Mouse (Mus musculus): ENCODE results near the gene Rab6b. TPM values are rescaled to one million over a fixed set of nuclear protein-coding genes. Genes with fewer than 3 reads are reported as not detected.

Rab6b gene
- total and polyA plus RNA-seq, 2 experiments from 2014 or later: 1.9 to 2.1 TPM

GRCm38 (mm10) chr9:103228370-103229003 is 116.9 kb downstream of the Rab6b start:
- H3K4me2 ChIP-seq (ENCODE audit: low read depth, low read length): no peak overlapping the region
- H3K9me3 ChIP-seq (replicated peaks; ENCODE audit: control insufficient read depth, low read length): no peaks in the 10 kb centered on the region
- no peak for ATAC-seq (ENCODE audit: insufficient read depth, low read depth)
- no peak overlapping the region for H3K9ac ChIP-seq (replicated peaks; ENCODE audit: low read depth, low read length)
- H3K27ac ChIP-seq (ENCODE audit: low read depth): no peak overlapping the region
- no peak for DNase-seq (ENCODE audit: low spot score)
- no peak overlapping the region for H3K4me3 ChIP-seq (ENCODE audit: low read depth, low read length)
- H3K27me3 ChIP-seq (ENCODE audit: control insufficient read depth, insufficient read depth, low read length): no peaks in the 10 kb centered on the region; the same call in 1 of the 2 replicates
- no peaks in the 10 kb centered on the region for H3K36me3 ChIP-seq (replicated peaks; ENCODE audit: control insufficient read depth, insufficient read depth, low read length)
- WGBS: 80% methylated on average over 13 of the region's 13 CpGs
- no peaks in the 10 kb centered on the region for H3K4me1 ChIP-seq (ENCODE audit: control insufficient read depth, insufficient read depth)
- TF ChIP-seq CTCF (IDR thresholded peaks at IDR 0.05; ENCODE audit: low read depth): no peak
- TF ChIP-seq EP300 (IDR thresholded peaks at IDR 0.05; ENCODE audit: low read depth): no peak

GRCm38 (mm10) chr9:103229037-103229867 is 117.7 kb downstream of the Rab6b start:
- no peaks in the 10 kb centered on the region for H3K4me1 ChIP-seq (ENCODE audit: control insufficient read depth, insufficient read depth)
- H3K9me3 ChIP-seq (replicated peaks; ENCODE audit: control insufficient read depth, low read length): no peaks in the 10 kb centered on the region
- no peak overlapping the region for H3K4me3 ChIP-seq (ENCODE audit: low read depth, low read length)
- peak overlapping the region; percentile 39; the same call in 1 of the 2 replicates for H3K27ac ChIP-seq (ENCODE audit: low read depth)
- no peak overlapping the region for H3K9ac ChIP-seq (replicated peaks; ENCODE audit: low read depth, low read length)
- 82% methylated on average over 15 of the region's 15 CpGs for WGBS
- ATAC-seq (ENCODE audit: insufficient read depth, low read depth) (no peak), DNase-seq (ENCODE audit: low spot score) (no peak)
- H3K4me2 ChIP-seq (ENCODE audit: low read depth, low read length): no peak overlapping the region
- TF ChIP-seq CTCF (IDR thresholded peaks at IDR 0.05; ENCODE audit: low read depth): no peak
- TF ChIP-seq EP300 (IDR thresholded peaks at IDR 0.05; ENCODE audit: low read depth): no peak
- no peaks in the 10 kb centered on the region for H3K36me3 ChIP-seq (replicated peaks; ENCODE audit: control insufficient read depth, insufficient read depth, low read length)
- no peaks in the 10 kb centered on the region; the same call in 1 of the 2 replicates for H3K27me3 ChIP-seq (ENCODE audit: control insufficient read depth, insufficient read depth, low read length)

GRCm38 (mm10) chr9:103230151-103230951 is 118.8 kb downstream of the Rab6b start, which contains the start of the genes Gm20425 and Trf:
Gene Gm20425, minus strand, starts transcription at chr9:103230307.
Gene Trf, minus strand, starts transcription at chr9:103230444.
- Histone ChIP-seq H3K4me3 (ENCODE audit: low read depth, low read length) (peak within 1 kb of the TSS; percentile 27; the same call in 1 of the 2 replicates), H3K27ac (ENCODE audit: low read depth) (peak within 1 kb of the TSS; percentile 39; the same call in 1 of the 2 replicates), H3K4me2 (ENCODE audit: low read depth, low read length) (peak within 1 kb of the TSS; percentile 54), H3K9ac (replicated peaks; ENCODE audit: low read depth, low read length) (0 out of 2 replicates have a peak within 1 kb of the TSS, but pooled peaks have one; percentile 2), H3K36me3 (replicated peaks; ENCODE audit: control insufficient read depth, insufficient read depth, low read length) (no peaks in the 10 kb centered on the region), H3K9me3 (replicated peaks; ENCODE audit: control insufficient read depth, low read length) (no peaks in the 10 kb centered on the region), H3K4me1 (ENCODE audit: control insufficient read depth, insufficient read depth) (no peaks in the 10 kb centered on the region), H3K27me3 (ENCODE audit: control insufficient read depth, insufficient read depth, low read length) (no peaks in the 10 kb centered on the region; the same call in 1 of the 2 replicates)
- TF ChIP-seq CTCF (IDR thresholded peaks at IDR 0.05; ENCODE audit: low read depth): no peak
- TF ChIP-seq EP300 (IDR thresholded peaks at IDR 0.05; ENCODE audit: low read depth): no peak
- 26% methylated on average over 29 of the region's 29 CpGs for WGBS
- DNase-seq (ENCODE audit: low spot score): peak; percentile 56
- peak; percentile 71 for ATAC-seq (ENCODE audit: insufficient read depth, low read depth)

- no peak for ATAC-seq (ENCODE audit: insufficient read depth, low read depth)
- Histone ChIP-seq H3K27me3 (ENCODE audit: control insufficient read depth, insufficient read depth, low read length) (no peaks in the 10 kb centered on the region; the same call in 1 of the 2 replicates), H3K36me3 (replicated peaks; ENCODE audit: control insufficient read depth, insufficient read depth, low read length) (no peaks in the 10 kb centered on the region), H3K4me3 (ENCODE audit: low read depth, low read length) (no peak overlapping the region), H3K4me2 (ENCODE audit: low read depth, low read length) (no peak overlapping the region), H3K27ac (ENCODE audit: low read depth) (no peak overlapping the region), H3K4me1 (ENCODE audit: control insufficient read depth, insufficient read depth) (no peaks in the 10 kb centered on the region), H3K9ac (replicated peaks; ENCODE audit: low read depth, low read length) (no peak overlapping the region), H3K9me3 (replicated peaks; ENCODE audit: control insufficient read depth, low read length) (no peaks in the 10 kb centered on the region)
- 80% methylated on average over 7 of the region's 7 CpGs for WGBS
- no peak for TF ChIP-seq CTCF (IDR thresholded peaks at IDR 0.05; ENCODE audit: low read depth)
- TF ChIP-seq EP300 (IDR thresholded peaks at IDR 0.05; ENCODE audit: low read depth): no peak
- no peak for DNase-seq (ENCODE audit: low spot score)
Observed at GRCm38 (mm10) chr9:103232232-103233005, 120.8 kb downstream of the Rab6b start.
